In the genomic region with DNA sequence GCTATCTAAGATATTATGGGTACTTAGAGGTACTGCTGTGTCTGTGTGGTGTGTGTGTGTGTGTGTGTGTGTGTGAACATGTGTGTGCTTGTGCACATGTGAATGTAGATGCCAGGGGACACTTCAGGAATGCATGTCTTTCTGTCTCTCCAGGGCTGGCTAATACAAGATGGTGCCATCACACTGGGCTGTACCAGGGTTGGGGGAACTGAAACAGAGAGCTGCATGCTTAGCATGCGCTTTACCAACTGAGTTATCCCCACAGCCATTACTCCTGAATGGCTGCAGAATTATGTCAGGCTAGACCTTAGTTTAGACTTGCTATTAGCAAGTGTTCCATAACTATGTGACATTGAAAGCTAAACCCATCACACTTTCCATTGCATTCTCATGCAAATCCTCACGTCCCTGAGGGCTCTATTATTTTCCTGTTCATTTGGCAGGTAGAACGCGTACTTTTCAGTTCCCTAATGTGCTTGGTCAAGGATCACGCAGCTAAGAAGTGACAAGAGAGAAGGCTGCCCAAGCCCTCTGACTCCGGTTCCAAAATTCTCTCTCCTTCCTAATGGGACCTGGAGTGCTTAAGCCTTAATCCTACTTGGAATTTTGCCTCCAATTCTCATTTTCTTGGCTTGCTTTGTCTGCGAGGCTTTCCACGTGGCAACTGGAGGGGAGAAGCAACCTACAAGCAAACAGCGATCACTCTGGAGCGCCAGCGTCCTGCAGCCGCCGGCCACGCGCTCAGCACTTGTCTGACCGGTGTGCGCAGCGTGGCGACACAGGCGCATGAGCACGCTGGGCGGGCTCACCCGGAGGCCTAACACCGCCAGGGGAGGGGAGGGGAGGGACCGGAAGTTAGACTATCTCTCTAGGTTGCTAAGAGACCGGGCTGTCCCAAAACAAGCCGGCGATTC, we compare ENCODE assay signal across 8 mouse cellular contexts. TPM values are rescaled to one million over a fixed set of nuclear protein-coding genes. Genes with fewer than 3 reads are reported as not detected.
DNase-seq lines count a peak whose midpoint lies in the region; ATAC-seq lines count a peak whose summit lies in the region.

Gene Ttc25, plus strand, starts transcription at position 776 of the 914 bp plus-strand sequence.

- peak within 1 kb of the TSS; percentile 63 for H3K9ac ChIP-seq in intestine, embryonic 14.5 days (ENCODE audit: low read length)

- peak; percentile 98 for ATAC-seq in intestine, embryonic 14.5 days (replicated peaks; ENCODE audit: low FRiP score, low TSS enrichment, low read depth)

- H3K4me1 ChIP-seq in intestine, embryonic 14.5 days (replicated peaks; ENCODE audit: control insufficient read depth, insufficient read depth, low read length), result 0 out of 2 replicates have a peak, but pooled peaks cover 5% of the 10 kb centered on the region

- peak within 1 kb of the TSS; percentile 42 for H3K4me3 ChIP-seq in intestine, embryonic 14.5 days (ENCODE audit: low read depth, low read length)

- no peaks in the 10 kb centered on the region for H3K9me3 ChIP-seq in intestine, embryonic 14.5 days (ENCODE audit: control insufficient read depth, low read length)

- peak within 1 kb of the TSS; percentile 55 for H3K27ac ChIP-seq in intestine, embryonic 14.5 days (ENCODE audit: low read depth)

- peak within 1 kb of the TSS; percentile 64 for H3K4me2 ChIP-seq in intestine, embryonic 14.5 days (ENCODE audit: low read length)

- 5% methylated on average over 28 of the region's 28 CpGs for WGBS in intestine, embryonic 14.5 days

- intact Hi-C loops in left cerebral cortex, postnatal 14 days (cut with DNase I), result no loop called here

- DNase-seq in ZHBTc4 (ENCODE audit: low read depth, low spot score), result peak; percentile 97
- DNase-seq in embryo, embryonic 11 days, result peak; percentile 97
- DNase-seq in gastrocnemius, postnatal 25 days, result peak; percentile 90
- DNase-seq in intestine, embryonic 14.5 days (ENCODE audit: low spot score), result peak; percentile 90
- peak; percentile 79 to 80 for DNase-seq in left cerebral cortex, postnatal 14 days (ENCODE audit: low spot score in 2 of 2)
- peak; percentile 95 for DNase-seq in mesoderm, embryonic 11.5 days (ENCODE audit: low read depth, low spot score)
- DNase-seq in right cerebral cortex, postnatal 36 days (ENCODE audit: low spot score in 2 of 2), result peak; percentile 66 to 79
- peak; percentile 92 for DNase-seq in yolk sac, embryonic 10.5 days (ENCODE audit: low spot score)

- no peaks in the 10 kb centered on the region for H3K36me3 ChIP-seq in intestine, embryonic 14.5 days (ENCODE audit: control insufficient read depth, insufficient read depth, low read length)

- H3K27me3 ChIP-seq in intestine, embryonic 14.5 days (replicated peaks; ENCODE audit: control insufficient read depth, insufficient read depth, low read length), result no peaks in the 10 kb centered on the region

RNA-seq across cellular contexts. Expression of gene Ttc25, which starts in this region (rescaled TPM):
- under 1 TPM; 0.36 to 0.38 TPM for total RNA-seq in gastrocnemius, postnatal 25 days (2021)
- polyA plus RNA-seq in intestine, embryonic 14.5 days (2014; fragmentation: Nextera tagmentation; extraction: Ambion mirVana), result 0.46 and 0.69 TPM in 2 replicates
- under 1 TPM; 0.40 to 0.51 TPM for total RNA-seq in left cerebral cortex, postnatal 14 days (2021)

Comparison
In these comparisons a context has a peak if more than half of its experiments do, and no peak if none do; other contexts are left out.
1. Peak in every context shown above with its lines: DNase-seq, ATAC-seq, H3K4me3 ChIP-seq and H3K27ac ChIP-seq.
2. Peak in DNase-seq in gastrocnemius, postnatal 25 days; RNA of the gene not detected or under 1 TPM.
3. Peak in DNase-seq, ATAC-seq, H3K4me3 ChIP-seq, H3K27ac ChIP-seq, H3K9ac ChIP-seq and H3K4me2 ChIP-seq in intestine, embryonic 14.5 days; RNA of the gene not detected or under 1 TPM.
4. Peak in DNase-seq in left cerebral cortex, postnatal 14 days; RNA of the gene not detected or under 1 TPM.